Mouse (Mus musculus) megakaryocyte, embryonic 14.5 days (primary cell): ENCODE measurements around the gene Fgf2.

Experiments used
- FLI1 ChIP-seq: IDR thresholded peaks from 2 replicates; pipeline ENCODE4 v1.6.1; 2012; ENCODE audit warnings: low read length, inconsistent platforms, mixed read lengths
- GATA1 ChIP-seq: IDR thresholded peaks from 3 replicates; pipeline ENCODE4 v1.6.1; 2012; ENCODE audit warnings: mixed read lengths, low read length, inconsistent platforms, borderline replicate concordance

- TF ChIP-seq GATA1 (no peak), FLI1 (no peak)
Measured at GRCm38 (mm10) chr3:37420072-37420471, 71.9 kb downstream of the Fgf2 start, which contains the start of gene Nudt6.
